Mouse (Mus musculus) liver, embryonic 14.5 days (tissue): ENCODE measurements around the gene D930048N14Rik.

ENCODE experiments used
- CTCF ChIP-seq: IDR thresholded peaks from 2 replicates; pipeline ENCODE4 v1.5.1; 2016; ENCODE audit warnings: antibody characterized with exemption, low read depth, control low read depth
- EP300 ChIP-seq: IDR thresholded peaks from 2 replicates; pipeline ENCODE4 v1.6.1; 2016; ENCODE audit warnings: antibody characterized with exemption, low read depth

DNA sequence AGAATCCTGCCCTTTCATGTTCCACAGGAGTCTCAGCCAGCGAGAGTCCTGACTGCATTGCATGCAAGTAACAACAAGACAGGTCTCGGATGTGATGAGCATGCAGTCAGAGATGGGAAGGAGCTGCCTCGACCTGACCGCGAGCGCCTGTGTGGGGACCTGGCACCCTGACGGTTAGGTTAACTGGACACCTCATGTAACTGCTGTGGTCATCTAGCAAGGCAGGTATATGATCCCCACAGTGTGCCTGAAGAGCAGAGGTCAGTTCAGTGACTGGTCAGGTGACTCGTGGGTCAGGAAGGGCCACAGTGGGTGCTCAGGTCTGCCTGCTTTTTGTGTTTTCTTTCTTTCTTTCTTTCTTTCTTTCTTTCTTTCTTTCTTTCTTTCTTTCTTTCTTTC is 31.2 kb downstream of the D930048N14Rik start:
- TF ChIP-seq CTCF: no peak
- TF ChIP-seq EP300: no peak
